Mouse (Mus musculus) retina, adult 2 months (tissue): ENCODE results near the gene Myh14.

Source experiments
- DNase-seq: peaks from one replicate; pipeline ENCODE4 v3.0.0-alpha.2; 2012; ENCODE audit warnings: low read depth, low spot score

The Myh14 gene

DNA sequence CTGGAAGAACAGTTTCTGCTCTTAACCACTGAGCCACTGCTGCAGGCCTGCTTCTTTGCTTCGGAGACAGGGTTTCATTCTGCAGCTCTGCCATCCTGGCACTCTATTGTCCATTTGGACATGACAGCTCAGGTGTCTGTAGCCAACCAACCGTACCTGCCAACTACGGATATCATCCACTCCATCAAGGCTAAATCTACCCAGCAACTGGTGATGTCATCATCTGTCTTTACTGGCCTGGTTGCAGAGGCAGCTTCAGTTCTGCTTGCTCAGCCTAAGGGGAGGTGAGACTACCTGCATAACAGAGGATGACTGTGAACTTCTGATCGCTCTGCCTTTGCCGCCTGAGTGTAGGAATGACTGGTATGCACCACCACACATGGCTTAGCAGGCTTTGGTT is 1.6 kb upstream of the Myh14 start:
- DNase-seq: no peak

DNA sequence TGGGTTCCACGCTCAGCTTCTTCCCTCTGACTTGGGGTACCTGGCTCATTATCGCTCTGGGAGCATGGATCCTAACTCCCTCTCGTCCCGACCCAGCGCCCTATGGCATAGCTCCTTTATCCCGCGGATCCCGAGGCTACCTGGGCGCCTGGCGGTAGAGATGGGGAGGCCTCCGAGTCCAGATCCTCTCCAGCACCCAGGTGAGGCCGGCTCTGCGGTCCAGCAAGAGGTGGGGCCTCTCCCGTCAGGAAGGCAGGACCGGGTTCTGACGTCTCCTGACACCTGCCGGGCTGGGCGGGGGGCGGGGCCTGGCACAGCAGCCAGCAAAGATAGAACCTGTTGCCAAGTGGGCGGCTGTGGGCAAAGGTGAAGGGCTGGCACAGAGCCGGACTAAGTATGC is 1.5 kb downstream of the Myh14 start:
- no peak for DNase-seq

DNA sequence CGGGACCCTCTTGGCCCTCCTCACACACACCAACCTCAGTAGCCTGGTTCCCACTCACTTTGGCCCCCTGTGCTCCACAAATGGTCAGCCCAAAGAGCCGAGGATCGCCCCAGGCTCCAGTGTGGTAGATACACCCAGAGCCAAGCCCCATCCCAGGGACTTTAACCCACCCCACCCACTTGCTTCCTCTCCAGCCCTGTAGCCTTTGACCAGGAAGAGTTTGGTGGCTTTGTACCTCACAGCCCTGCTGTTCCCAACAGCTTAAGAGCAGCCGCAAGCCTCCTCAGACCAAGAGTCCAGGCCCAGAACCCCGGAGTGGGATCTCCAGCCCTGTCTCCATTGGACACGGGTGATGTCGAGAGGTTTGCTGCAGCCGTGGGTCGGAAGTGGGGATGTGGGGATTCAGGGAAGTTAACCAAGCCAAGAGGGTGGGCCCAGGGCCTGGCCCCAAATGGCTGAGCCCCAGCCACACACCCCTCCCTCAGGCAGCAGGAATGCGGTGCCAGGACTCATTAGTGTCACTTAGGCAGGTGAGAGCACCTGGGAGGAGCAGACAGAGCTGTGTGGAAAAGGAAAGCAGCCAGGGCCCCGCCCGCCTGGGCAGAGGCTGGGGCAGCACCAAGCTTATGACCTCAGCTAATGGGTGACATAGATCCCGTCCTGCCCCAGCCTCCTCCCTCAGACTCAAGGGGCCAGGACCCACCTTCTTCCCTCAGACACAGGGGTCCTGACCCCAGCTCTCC is 2.5 kb downstream of the Myh14 start:
- DNase-seq: no peak

DNA sequence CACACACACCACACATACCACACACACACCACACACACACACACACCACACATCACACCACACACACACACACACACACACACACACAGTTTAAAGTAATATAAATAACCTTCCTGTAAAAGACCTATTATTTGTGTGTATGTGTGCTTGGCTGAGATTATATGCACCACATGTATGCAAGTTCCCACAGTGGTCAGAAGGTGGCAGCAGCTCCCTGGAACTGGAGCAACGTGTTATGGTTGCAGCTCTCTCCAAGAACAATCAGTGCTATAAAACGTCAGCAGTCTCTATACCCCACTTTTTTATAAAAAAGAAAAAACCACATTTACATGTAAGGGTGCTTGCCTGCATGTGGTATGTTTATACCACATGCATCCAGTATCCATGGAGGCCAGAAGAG is 4.2 kb downstream of the Myh14 start:
- no peak for DNase-seq

GRCm38 (mm10) chr7:44664731-44665130 is 5.9 kb downstream of the Myh14 start:
- DNase-seq: no peak

DNA sequence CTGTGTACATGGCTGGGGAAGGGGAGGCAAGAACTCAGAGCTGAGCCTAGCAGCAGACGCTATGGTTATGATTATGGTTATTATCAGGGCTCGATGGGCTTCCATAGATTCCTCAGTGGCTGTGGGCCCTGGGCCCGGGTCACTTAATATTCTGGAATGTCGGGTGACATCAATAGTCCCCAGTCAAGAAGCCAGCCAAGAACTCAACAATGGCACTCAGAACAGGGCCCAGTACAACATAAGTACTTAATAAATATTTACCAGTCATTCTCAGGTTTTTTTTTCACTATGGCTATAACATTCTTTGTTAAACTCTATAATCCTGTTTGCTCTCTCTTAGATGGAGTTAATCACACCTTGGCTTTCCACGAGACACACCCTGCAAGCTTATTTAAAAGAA is 7.1 kb downstream of the Myh14 start:
- no peak for DNase-seq

DNA sequence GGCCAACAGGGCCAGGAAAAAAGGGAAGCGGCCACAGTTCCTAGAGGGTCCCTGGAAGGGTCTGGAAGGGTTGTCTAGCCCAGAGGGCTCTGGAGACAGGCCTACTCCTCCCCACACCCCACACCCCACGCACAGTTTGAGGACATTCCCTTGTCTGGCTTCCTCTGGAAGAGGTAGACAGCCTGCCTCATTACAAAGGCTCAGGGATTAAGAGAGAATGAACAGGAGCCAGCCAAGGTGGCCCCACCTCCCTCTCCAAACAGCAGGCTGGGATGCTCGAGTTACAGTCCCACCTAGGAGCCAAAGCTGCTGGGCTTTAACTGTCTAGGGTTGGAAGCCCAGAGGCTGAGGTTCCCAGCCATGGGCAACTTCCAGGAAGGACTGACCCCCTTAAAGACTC is 8.1 kb downstream of the Myh14 start:
- DNase-seq: no peak

- DNase-seq: no peak
Measured at GRCm38 (mm10) chr7:44662168-44662567, 8.5 kb downstream of the Myh14 start.

- DNase-seq: no peak
Measured at GRCm38 (mm10) chr7:44661219-44661618, 9.4 kb downstream of the Myh14 start.

GRCm38 (mm10) chr7:44655504-44655903 is 15.1 kb downstream of the Myh14 start:
- DNase-seq: no peak

DNA sequence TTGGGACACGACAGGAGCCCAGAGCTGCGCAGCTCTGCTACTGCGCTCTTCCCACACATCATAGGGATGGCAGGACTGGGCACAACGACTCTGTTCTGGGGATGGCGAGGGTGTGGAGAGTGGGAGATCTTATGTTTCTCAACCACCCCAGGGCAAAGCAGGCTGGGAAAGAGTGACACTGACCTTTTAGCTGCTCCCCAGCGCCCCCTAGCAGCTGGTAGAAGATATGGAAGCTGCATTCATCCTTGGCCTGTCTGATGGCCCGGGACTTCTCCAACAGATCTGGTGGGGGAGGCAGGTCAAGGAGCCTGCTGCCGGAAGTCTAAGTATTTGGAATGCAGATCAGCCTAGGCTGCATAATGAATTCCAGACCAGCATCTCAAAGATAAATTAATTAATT is 16.9 kb downstream of the Myh14 start:
- no peak for DNase-seq

- DNase-seq: no peak
Measured at GRCm38 (mm10) chr7:44651416-44651815, 19.2 kb downstream of the Myh14 start.

DNA sequence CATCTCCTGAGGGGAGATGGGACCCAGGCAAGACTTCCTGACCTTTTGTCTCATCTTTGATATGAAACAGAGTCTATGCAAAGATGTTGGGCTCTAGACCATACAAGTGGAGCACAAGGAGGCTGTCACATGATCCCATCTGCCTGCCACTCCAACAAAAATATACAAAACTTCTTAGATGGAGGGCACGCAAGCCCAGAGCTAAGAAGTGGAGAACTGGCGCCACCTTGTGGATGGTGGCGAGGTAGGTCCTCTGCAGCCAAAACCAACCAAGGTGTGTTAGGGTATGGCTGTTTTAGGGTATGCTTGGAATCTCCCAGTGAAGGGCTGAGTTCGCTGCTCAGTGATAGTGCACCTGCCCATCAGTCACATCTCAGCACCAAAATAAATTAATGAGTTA is 20.7 kb downstream of the Myh14 start:
- DNase-seq: no peak

DNA sequence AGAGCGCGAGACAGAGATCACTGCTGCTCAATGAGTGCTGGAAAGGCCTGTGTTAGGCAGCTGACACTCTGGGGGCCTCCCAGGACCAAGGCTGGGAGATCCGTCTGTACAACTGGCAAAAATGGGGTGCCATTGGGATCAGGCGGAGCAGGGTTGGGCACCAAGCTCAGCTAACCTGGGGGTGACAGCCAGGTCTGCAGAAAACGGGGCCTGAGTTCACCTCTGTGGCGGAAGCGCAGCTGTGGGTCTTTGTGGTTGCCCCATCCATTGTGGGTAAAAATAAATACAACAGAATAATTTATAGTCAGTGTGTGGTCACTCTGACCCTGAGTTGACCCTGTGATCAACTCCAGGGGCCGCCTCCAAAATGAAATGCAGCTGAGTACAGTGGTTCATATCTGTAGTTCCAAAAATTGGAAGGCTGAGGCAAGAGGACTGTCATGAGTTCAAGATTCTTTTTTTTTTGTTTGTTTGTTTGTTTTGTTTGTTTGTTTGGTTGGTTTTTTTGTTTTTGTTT is 21.5 kb downstream of the Myh14 start:
- DNase-seq: no peak

DNA sequence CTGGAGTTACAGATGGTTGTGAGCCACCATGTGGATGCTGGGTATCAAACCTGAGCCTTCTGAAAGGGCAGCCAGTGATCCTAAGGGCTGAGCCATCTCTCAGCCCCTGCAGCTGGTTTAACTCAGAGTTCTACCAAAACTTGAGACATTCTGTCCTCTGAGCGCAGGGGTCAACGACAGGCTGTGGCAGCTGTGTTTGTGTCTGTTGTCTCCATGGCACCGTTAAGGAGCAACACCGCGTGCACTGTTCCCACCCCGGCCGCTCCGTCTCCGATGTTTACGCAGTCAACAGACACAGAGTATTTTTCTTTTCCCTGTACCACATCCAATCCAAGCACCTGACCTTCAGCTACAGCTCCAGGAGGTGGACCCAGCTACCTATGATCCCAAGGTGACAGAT is 22.9 kb downstream of the Myh14 start:
- DNase-seq: no peak

GRCm38 (mm10) chr7:44647042-44647724 is 23.5 kb downstream of the Myh14 start:
- peak; percentile 49 for DNase-seq

DNA sequence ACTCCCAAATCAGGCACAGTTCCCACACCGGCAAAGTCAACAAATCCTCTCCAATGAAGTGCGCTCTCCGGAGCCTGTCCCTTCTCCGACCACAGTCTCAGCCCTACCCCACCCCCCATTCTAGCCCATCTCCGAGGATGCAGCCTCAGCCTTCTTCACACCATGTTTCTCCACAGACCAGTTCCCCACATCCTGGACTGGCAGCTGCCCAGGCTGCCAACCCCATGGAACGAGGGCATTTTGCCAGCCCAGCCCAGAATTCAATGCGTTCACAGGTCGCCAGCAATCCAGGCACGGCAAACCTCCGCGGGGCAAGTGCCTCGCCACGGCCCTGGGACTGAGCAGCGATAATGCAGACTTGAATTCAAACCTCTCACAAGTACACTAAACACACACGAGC is 24.7 kb downstream of the Myh14 start:
- no peak for DNase-seq

DNA sequence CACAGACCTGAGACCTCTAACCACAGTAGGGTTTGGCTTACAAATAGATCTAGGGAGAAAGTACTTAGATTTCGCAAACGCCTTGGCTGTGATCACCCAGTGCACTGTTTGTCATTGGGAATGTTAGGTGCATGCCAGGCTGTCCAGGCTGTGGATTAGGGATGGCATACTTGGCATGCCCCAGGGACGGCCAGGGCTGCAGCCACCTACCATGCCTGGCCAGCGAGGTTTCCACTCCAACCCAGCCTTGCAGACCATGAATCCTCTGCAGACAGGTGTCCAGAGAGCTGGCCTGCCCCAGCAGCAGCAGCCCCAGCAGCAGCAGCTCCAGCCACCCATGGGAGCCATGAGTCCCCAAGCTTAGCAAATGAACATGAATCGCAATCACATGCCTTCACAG is 25.4 kb downstream of the Myh14 start:
- DNase-seq: no peak

DNA sequence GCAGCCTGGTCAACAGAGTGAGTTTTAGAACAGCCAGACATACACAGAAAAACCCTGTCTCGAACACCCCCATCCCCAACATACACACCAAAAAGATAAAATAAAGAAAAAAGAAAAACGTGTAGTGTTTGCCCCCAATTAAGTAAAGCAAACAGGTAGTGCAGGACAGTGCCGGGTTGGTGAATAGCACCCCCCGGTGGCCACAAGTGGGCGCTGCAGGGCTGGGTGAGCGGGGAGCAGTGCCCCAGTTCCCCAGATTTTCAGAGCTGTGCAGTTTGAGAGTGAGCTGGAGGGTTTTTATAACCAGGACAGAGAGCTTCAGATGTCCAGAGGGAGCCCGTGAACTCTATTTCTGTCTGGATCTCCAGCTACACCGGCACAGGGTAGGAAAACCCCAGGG is 28.8 kb downstream of the Myh14 start:
- no peak for DNase-seq

- no peak for DNase-seq
Measured at GRCm38 (mm10) chr7:44640843-44641605, 29.6 kb downstream of the Myh14 start.

GRCm38 (mm10) chr7:44638663-44639062 is 32.0 kb downstream of the Myh14 start:
- DNase-seq: no peak

DNA sequence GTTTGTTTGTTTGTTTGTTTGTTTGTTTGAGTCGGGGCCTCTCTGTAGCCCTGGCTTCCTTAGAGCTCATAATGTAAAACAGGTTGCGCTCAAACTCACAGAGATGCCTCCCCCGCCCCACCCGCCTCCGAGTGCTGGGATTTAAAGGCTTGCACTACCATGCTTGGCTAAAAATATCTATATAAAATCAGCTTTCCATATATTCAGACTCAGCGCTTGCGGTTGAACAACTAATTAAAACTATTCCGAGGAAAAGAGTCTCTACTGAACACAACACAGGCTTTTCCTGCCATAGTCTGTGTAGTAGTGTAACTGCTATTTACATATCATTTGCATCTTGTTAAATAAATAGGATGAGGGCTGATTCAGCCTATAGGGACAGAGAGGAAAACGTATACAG is 34.0 kb downstream of the Myh14 start:
- DNase-seq: no peak

DNA sequence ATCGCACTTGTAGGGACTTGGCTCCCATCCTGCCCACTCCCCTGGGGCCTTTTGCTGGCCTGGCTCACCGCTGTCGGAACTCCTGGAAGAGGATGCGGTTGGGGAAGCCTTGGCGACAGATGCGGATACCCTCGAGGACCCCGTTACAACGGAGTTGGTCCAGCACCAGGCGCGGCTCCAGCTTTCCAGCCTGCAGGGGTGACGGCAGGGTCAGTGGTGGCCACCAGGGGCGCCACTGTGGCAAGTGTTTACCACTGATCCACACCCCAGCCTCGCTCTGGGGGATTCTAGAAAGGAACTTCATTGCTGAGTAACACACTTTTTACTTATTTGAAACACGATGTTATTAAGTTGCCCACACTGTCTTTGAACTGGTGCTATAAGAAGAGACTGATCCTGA is 37.2 kb downstream of the Myh14 start:
- no peak for DNase-seq
